Mouse (Mus musculus) C2C12 (cell line): ENCODE measurements around the gene Msi2.

Experiments used
- CEBPB ChIP-seq: IDR thresholded peaks from one replicate; pipeline ENCODE4 v1.6.1; 2011; ENCODE audit warnings: low read depth, mild to moderate bottlenecking, control low read depth, moderate library complexity
- CTCF ChIP-seq: IDR thresholded peaks from one replicate; pipeline ENCODE4 v1.5.1; 2011; ENCODE audit not compliant: control insufficient read depth, insufficient read depth, insufficient read length
- MAX ChIP-seq: IDR thresholded peaks from one replicate; pipeline ENCODE4 v1.6.1; 2011; ENCODE audit warnings: mild to moderate bottlenecking, control low read depth
- MYOG ChIP-seq: IDR thresholded peaks from one replicate; pipeline ENCODE4 v1.6.1; 2011; ENCODE audit not compliant: control insufficient read depth, insufficient read length; ENCODE audit errors: extremely low read depth
- USF1 ChIP-seq: IDR thresholded peaks from one replicate; pipeline ENCODE4 v1.6.1; 2011; ENCODE audit warnings: low read depth, mild to moderate bottlenecking, control low read depth, moderate library complexity

DNA sequence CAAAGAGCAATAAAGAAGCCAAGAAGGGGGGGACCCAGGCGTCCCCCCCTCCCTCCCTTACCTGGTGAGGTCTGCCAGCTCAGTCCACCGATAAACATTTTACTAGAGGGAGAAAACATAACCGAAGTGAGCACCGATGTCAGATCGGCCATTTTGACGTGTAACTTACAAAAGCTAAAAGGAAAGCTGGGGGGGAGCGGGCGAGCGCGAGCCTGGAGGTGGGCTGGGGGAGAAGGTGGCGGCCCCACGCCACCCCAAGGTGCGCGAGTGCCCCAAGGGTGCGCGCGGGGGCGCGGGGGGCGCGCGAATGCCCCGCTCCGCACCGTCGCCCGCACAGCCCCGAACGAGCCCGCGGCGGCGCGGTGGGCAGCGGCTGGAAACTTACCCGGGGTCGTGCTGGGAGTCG is 666 bp downstream of the Msi2 start:
- TF ChIP-seq USF1 (no peak), CTCF (no peak), MAX (no peak), MYOG (no peak), CEBPB (no peak)
